Mouse (Mus musculus) kidney, postnatal 14 days (tissue): ENCODE results near the gene Smg7.

Experiments used
- DNase-seq: peaks from one replicate; pipeline ENCODE4 v3.0.0; 2022; ENCODE audit warnings: mixed read lengths

Gene Smg7

DNA sequence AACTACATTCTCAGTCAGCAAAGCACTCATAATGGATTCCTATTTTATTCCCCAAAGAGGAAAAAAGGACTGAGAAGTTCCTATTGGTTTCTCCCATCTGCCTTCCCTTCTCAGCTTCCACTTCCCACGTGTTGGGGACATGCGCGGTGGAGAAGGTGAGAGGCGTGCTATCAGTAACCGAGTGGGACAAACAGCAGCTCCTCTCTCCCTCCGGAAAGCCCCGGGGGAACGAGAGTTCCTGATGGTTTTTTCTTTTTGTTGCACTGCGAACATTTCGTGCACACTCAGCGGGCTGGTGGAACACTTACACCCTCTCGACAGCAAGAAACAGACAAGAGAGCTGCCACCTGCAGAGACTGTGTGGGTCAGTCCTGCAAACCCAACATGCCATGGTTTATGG, 63.6 kb downstream of the Smg7 start:
- no peak for DNase-seq

DNA sequence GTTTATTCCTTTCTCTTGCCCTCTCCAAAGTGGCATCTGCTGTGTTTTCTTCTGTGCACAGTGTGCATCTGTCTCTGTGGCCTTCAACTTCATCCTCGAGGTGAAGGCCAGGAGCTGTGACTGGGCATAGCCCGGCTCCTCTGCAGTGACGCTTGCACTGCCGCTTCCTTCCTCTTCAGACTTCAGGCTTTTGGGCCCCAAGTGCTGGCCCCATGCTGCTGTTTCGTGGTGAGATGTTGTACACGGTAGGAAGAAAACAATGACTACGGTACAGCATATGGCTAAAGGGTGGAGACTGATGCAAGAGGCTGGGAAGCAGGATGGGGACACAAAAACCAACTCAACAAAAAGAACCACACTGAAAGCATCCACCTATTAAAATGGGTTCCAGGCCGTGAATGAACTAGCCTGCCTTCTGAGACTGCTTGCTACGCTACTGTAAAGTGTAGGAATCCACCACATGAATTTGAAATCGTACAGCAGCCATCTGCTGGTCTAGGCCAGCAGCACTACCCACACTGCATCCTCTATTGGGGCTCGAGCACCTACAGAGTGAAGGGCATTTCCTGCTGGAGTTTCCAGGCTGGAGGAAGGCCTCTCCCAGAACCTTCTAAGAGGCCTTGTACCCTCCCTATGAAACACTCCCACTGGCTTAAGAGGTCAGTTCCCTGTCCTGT, 64.3 kb downstream of the Smg7 start:
- no peak for DNase-seq

DNA sequence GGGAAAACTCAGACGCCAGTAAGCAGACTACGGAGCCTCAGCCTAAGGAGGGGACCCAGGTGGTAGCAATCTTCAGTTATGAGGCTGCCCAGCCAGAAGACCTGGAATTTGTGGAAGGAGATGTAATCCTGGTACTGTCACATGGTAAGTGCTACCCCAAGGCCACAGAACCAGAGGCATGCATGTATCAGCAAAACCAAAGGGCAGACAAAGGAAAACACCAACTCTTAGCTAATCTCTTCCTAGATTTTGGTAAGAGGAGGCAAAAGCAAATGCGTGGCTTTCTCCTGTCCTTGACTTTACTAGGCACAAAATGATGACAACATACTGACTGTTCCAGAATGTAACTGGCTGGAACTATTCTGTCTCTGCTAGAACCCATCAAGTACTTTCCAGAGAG, 67.4 kb downstream of the Smg7 start:
- DNase-seq = no peak

GRCm38 (mm10) chr1:152832316-152832715, 70.1 kb downstream of the Smg7 start:
- DNase-seq = no peak

- no peak for DNase-seq
Observed at GRCm38 (mm10) chr1:152831619-152832018, 70.8 kb downstream of the Smg7 start.

GRCm38 (mm10) chr1:152831003-152831402, 71.4 kb downstream of the Smg7 start:
- no peak for DNase-seq

DNA sequence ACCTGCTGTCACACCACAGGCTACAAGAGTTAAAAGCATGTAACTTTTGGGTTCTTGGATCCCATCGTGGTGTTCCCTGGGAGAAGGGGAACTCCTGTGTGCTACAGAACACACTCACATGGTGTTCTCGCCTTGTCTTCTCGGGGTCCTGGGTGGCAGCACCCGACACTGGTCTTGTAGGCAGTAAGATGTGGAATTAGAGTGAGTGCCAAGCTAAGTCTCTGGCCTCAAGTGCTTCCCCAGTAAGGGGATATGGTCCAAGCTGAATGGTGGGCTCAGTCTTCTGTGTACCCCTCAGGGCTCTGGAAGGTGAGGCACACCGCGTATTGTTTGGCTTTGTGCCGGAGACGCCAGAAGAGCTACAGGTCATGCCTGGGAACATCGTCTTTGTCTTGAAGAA, 72.4 kb downstream of the Smg7 start:
- no peak for DNase-seq

DNA sequence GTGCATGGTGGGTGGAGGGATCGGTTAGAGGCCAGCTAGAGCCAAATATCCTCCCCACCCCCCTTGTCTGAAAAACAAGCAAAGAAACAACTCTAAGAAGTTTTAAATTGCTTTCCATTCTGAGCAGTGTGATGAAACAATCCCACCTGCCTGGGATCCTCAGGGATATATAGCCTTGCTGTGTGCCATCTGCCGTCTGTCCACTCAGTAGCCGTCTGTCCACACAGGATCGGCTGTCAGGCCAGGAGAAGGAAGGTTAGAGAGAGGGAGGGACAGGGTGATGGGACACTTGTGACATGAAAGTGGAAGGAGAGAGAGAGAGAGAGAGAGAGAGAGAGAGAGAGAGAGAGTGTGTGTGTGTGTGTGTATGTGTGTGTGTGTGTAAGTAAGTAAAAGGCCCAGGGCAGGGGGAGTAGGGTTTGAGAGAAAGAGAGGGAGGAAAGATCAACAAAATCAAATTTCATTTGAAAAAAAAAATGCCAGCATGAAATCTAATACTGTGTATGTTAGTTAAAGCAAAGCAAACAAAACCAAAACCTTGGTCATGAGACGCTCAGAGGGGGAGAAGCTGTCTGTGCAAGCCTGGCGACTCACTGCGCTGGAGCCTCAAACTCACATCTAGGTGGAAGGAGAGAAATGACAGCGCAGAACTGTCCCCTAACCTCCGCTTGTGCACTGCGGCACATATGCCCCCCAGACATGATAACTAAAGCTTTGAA, 73.7 kb downstream of the Smg7 start:
- DNase-seq = no peak

DNA sequence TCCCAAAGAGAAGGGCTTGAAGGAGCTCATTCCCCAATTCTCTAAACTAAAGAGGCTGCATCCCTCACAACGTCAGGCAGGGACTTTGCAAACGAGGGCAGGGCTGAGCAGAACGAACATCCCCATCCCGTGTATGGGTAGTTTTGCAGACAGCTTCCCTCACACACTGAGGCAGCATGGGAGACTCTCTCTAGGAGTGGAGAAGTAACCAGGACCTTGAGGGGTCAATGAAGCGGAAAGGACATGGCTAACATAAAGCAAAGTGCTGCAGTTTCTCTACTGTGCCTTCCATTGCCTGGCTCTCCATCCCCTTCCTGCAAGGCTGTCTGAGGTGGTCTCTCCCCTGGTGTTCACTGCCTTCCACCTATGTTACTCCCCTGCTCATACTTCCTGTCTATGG, 74.3 kb downstream of the Smg7 start:
- DNase-seq = no peak

DNA sequence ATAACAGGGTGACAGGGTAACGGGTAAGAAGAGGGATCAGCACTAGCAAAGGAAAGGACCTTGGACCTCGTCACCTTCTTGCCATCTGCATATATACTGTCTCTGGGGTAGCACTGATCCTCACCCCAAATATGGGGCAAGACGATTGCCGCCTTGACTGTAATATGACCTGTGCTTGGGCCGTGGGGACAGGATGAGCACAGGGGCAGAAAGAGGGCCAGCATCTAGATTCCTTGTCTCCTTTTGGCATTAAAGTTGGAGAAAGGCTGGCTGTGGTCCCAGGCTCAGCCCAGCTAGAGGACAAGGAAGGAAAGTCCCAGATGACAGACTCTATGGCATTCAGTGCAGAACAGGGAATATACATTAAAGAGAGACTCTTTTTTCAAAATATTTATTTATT, 76.0 kb downstream of the Smg7 start:
- DNase-seq = no peak

DNA sequence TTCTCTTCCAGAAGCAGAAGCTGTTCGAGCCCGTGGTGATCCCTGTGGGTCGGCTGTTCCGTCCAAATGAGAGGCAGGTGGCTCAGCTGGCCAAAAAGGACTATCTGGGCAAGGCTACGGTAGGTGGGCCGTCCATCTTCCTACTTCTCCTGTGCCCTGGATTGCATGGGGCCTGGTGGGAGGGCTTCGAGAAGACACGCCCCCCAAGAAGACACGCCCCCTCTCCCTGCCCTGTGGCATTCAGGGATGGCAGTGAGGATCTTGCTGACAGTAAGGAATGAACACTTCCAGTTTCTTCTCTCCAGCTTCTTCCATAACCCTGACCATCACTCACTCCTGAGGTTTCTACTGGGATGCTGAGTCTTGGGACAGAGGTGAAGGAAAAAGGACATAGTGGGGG, 78.2 kb downstream of the Smg7 start:
- DNase-seq = no peak

- DNase-seq = no peak
Observed at GRCm38 (mm10) chr1:152821746-152822145, 80.7 kb downstream of the Smg7 start.

- no peak for DNase-seq
Observed at GRCm38 (mm10) chr1:152820911-152821695, 81.3 kb downstream of the Smg7 start.

DNA sequence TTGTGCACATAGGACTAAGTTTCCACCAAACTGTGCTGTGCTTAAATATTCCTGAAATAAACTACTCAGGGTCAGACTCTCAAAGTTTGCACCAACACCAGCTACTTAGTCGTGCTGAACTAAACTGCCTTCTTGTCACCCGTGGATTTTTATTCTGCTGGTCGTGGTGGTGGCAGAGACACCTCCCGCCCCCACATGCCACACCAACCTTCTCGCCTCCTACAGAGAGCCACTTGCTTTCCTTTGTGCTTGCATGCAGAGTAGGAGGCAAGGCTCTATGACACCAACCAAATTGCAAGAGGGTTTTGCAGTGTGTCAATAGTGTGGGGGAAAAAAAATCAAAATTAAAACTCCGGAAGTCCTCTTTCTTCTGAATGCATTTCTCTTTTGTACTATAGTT, 82.9 kb downstream of the Smg7 start:
- DNase-seq = no peak

GRCm38 (mm10) chr1:152817794-152818193, 84.7 kb downstream of the Smg7 start:
- peak; percentile 73 for DNase-seq

- no peak for DNase-seq
Observed at GRCm38 (mm10) chr1:152817027-152817769, 85.2 kb downstream of the Smg7 start.

GRCm38 (mm10) chr1:152815265-152815701, 87.2 kb downstream of the Smg7 start:
- peak; percentile 21 for DNase-seq

DNA sequence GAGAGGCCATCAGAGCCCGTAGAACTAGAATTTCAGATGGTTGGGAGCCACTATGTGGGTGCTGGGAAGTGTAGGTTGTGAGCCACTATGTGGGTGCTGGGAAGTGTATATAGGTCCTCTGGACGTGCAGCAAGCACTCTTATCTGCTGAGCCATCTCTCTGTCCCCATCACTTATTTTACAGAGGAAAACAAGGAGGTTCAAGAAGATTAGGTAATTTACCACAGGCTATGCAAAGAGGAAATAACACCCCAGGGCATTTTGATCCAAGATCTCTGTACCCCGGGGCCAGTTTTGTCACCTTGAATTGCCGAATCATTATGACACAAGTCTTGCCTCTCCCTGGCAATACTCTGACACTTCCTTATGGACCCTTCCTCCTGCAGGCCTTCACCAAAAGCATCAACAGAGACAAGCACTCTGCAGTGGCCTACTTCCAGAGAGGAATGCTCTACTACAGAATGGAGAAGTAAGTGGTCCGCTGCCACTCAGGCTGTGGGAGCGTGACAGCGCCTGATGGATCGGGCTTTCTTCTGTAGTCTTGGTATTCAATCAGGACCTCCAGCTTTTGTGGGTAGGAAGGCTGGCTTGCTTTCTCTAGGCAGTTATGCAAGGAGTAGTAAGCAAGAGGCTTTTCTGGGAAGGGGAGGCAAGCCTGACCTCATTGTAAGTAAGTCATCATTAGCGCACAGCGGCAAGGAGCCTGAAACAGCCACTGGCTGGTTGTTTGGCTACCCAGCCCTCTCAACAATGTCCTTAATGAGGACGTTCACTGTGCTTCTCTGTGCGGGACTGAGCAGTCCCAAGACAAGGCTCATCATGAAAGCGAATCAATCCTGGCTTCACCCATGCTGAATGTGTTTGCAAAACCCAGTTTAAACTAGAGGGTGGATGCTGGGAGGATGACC, 91.7 kb downstream of the Smg7 start:
- DNase-seq = no peak

- DNase-seq = peak; percentile 38
Observed at GRCm38 (mm10) chr1:152809541-152810252, 92.7 kb downstream of the Smg7 start.

GRCm38 (mm10) chr1:152808392-152808680, 94.1 kb downstream of the Smg7 start:
- no peak for DNase-seq

GRCm38 (mm10) chr1:152807619-152808391, 94.6 kb downstream of the Smg7 start:
- no peak for DNase-seq
